Mouse (Mus musculus) NIH3T3 (cell line): ENCODE measurements around the gene Ccl20.
A peak's percentile ranks its signal among the peaks of the same experiment; 100 is the strongest.

Experiments used
- DNase-seq: peaks from one replicate; pipeline ENCODE4 v3.0.0-alpha.2; 2012; ENCODE audit warnings: low read depth

The Ccl20 gene

DNA sequence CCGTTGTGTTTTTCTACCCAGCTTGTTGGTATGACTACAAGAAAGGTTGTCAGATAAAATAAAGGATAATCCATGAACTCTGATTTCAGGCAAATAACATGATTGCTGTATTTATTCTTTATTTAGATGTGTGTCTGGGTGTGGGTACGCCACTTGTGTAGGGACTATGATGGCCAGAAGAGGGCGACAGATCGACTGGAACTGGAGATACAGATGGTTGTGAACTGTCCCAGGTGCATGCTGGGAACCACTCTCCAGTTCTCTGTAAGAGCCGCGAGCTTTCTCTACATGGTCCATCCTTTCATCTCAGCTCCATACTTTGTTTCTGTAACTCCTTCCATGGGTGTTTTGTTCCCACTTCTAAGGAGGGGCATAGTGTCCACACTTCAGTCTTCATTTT lies 22.2 kb downstream of the Ccl20 start:
- DNase-seq, result no peak

DNA sequence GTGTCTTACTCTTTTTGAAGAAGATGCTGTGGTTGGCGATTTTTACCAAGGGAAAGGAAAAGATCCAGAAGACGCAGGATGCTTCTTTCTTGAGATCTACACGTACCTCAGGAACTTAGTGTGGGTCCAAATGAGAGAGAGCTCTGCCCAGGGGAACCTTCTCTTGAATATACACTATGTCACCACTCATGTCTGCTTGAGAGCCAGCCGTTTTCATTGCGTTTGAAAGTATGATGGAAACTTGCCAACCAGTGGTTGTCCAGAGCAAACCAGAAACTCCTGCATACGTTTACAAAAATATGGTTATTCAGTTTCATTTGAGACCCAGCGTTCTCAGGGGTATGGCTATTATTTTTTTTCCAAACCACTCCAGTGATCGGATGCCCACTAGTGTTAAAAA lies 24.9 kb downstream of the Ccl20 start:
- DNase-seq, result no peak

DNA sequence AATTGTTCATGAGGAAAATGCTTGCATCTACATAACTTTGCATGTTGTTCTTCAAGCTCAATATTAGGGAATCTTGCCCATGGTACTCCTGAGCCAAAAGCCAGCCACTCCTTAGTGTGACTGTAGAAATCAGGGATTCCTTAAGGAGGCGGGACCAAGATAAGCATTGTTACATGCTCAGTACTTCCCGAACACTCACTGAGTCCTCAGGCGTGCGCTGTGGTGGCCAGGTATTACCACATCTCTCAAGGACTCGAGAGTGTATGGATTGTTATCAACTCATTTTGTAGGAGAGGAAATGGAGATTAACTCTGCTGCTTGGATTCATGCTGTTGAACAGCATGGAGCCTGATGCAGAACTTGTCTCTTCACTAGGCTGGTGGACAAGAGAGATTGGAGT lies 25.5 kb downstream of the Ccl20 start:
- DNase-seq, result no peak

DNA sequence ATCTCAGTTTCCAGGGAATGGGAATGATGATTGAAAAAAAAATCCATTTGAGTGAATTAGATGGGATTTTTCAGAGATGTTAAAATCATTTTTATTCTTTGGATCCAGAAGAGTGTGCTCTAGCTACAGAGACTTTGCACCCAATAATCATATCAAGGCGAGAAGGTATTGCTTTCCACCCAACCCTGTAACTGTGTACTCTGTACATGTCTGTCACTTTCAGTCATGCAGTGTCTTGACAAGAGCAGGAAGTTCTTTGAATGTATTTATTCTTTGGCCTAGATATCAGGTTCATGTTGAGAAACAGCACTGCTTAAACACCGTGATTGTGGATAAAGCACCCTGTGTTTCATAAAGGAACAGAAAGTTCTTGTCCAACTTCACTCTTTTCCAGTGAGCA lies 30.0 kb downstream of the Ccl20 start:
- no peak for DNase-seq

DNA sequence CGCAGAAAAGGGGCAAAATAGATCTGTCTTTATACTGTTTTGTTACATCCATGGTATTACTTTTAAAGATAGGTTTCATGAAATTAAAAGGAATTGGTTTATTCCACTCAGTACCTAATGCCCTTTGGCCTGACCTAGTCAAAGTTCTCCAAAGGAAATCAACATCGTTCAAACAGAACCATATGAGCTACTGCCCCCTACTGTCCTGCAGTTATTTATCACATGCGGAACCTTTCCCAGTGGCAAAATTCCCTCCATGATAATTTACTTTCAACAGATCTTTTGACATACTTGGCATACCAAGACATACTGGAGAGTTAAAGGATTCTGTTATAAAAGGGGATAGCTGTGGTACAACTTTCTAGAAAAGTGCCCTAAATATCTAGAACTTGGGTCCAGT lies 33.7 kb downstream of the Ccl20 start:
- no peak for DNase-seq

DNA sequence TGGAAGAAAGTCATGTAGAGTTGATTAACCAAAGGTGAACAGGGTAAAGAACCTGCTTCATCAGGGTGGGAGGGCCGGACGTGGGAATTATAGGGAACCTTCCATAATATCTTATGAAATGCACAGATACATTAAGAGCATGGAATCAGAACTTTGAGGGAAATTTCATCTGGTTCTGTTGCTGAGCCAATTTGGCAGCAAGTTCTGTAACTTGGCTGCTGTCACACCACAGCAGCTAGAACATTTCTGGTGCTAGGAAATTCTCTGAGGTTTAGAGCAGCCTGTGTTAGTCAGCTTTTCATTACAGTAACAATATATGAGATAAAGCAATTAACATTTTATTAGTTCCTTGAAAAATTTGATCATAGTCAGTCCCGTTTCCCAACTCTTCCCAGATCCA lies 36.4 kb downstream of the Ccl20 start:
- no peak for DNase-seq

DNA sequence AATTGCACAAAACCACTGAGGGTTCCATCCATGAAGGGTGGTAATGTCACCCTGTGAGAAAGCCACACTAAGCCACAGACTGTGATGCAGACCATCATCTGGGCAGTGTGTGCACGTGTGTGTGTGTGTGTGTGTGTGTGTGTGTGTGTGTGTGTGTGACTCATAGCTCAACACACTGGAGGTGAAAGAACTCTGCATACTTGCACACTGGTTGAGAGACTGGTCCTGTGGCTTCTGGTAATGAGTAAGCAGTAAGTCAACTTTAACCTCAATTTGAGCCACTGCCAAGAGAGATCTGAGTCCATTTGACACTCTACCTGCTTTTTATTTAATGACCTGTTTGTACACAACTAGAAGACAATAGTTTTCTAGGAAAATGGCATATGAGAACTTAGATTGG lies 40.3 kb downstream of the Ccl20 start:
- DNase-seq, result no peak

DNA sequence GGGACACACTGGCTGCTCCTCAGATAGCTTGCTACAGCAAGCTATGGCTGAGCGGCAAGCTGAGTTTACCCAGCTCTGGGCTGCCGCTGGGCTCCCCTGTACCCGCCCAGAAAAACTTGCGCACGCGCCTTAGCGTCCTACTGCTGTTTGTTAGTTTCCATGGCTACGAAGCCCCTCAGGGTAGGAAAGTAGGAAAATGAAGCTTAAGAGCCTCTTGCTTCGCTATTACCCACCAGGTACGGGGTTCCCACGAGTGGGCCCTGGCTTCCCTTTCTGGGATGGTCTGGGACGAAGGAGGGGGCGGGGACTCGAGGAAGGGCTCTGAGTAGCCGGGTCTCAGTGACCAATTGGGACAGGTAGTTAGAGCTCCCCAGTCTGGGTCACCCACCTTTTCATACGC lies 43.0 kb downstream of the Ccl20 start, which contains the start of gene Daw1:
Gene Daw1 (plus strand): TSS at position 150 of the 400 bp plus-strand sequence.
- DNase-seq, result peak; percentile 73

DNA sequence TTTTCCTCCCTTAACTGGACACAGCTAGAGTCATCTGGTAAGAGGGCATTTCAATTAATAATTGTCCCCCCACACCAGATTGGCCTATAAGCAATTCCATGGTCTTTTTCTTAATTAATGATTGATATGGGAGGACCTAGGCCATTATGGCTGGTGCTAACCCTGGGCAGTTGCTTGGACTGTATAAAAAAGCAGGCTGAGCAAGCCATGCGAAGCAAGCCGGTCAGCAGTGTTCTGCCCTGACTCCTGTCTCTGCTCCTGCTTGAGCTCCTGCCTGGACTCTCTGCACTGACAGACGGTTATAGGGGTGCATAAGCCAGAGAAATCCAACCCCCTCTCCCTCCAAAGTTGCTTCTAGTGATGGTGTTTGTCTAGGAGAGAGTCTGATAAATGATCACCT lies 45.1 kb downstream of the Ccl20 start:
- no peak for DNase-seq

DNA sequence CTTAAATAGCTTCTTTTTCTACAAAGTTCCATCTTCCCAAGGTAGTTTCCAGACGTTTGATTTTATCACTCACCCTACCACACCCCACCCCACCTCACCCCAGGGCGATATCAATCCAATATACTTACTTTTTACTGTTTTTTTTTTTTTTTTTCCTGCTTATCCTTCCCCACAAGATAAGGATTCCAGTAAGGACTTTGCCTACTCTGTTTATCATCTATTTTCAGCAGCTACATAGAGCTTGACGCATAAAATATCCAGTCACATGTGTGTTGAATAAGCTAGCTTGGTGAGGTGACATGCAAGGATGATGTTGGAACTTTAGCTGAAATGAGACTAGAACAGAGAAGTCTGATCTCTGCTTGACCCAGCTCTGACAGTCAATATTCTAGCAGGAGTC lies 47.5 kb downstream of the Ccl20 start:
- DNase-seq, result no peak
